Mouse (Mus musculus) adrenal gland, postnatal 10 days (tissue): ENCODE data around the gene Terb1. TPM values are rescaled to one million over a fixed set of nuclear protein-coding genes. Genes with fewer than 3 reads are reported as not detected.
A peak's percentile ranks its signal among the peaks of the same experiment; 100 is the strongest.

Source experiments
- DNase-seq: peaks from one replicate; pipeline ENCODE4 v3.0.0; 2021; ENCODE audit warnings: mixed read lengths
- total RNA-seq, 2 experiments: library from RNA; stranded (reverse); gene quantifications; 2 replicates each; pipeline ENCODE4 v1.2.3; 2021

The Terb1 gene
- total RNA-seq, 2 experiments from 2014 or later: 0.09 to 0.12 TPM

GRCm38 (mm10) chr8:104448796-104449195, 60.9 kb downstream of the Terb1 start:
- no peak for DNase-seq

- no peak for DNase-seq
These were observed 63.7 kb downstream of the Terb1 start for GRCm38 (mm10) chr8:104446016-104446415.

- no peak for DNase-seq
These were observed 64.5 kb downstream of the Terb1 start for GRCm38 (mm10) chr8:104445248-104445647.

- no peak for DNase-seq
These were observed 66.5 kb downstream of the Terb1 start for GRCm38 (mm10) chr8:104443125-104443679.

GRCm38 (mm10) chr8:104442299-104443124, 67.2 kb downstream of the Terb1 start, which contains the start of gene Dync1li2:
TSS of gene Dync1li2 (minus strand) at chr8:104443047.
- DNase-seq: peak; percentile 97

- DNase-seq: no peak
These were observed 68.1 kb downstream of the Terb1 start for GRCm38 (mm10) chr8:104441613-104442012.

GRCm38 (mm10) chr8:104439461-104439860, 70.2 kb downstream of the Terb1 start:
- DNase-seq: no peak

GRCm38 (mm10) chr8:104437494-104438135, 72.1 kb downstream of the Terb1 start:
- no peak for DNase-seq

GRCm38 (mm10) chr8:104436591-104436990, 73.1 kb downstream of the Terb1 start:
- no peak for DNase-seq

GRCm38 (mm10) chr8:104436038-104436437, 73.7 kb downstream of the Terb1 start:
- DNase-seq: peak; percentile 100

- no peak for DNase-seq
These were observed 74.8 kb downstream of the Terb1 start for GRCm38 (mm10) chr8:104434826-104435354.

- DNase-seq: peak; percentile 64
These were observed 75.4 kb downstream of the Terb1 start for GRCm38 (mm10) chr8:104434275-104434674.

- no peak for DNase-seq
These were observed 76.4 kb downstream of the Terb1 start for GRCm38 (mm10) chr8:104433191-104433842.

- no peak for DNase-seq
These were observed 77.1 kb downstream of the Terb1 start for GRCm38 (mm10) chr8:104432656-104433055.

GRCm38 (mm10) chr8:104430230-104430629, 79.5 kb downstream of the Terb1 start:
- no peak for DNase-seq

- DNase-seq: no peak
These were observed 82.0 kb downstream of the Terb1 start for GRCm38 (mm10) chr8:104427703-104428102.

GRCm38 (mm10) chr8:104422313-104422712, 87.4 kb downstream of the Terb1 start:
- no peak for DNase-seq

GRCm38 (mm10) chr8:104416022-104416421, 93.7 kb downstream of the Terb1 start:
- no peak for DNase-seq

GRCm38 (mm10) chr8:104414204-104414603, 95.5 kb downstream of the Terb1 start:
- no peak for DNase-seq

- DNase-seq: no peak
These were observed 95.9 kb downstream of the Terb1 start for GRCm38 (mm10) chr8:104413770-104414169.

- DNase-seq: no peak
These were observed 96.7 kb downstream of the Terb1 start for GRCm38 (mm10) chr8:104412805-104413532.

- DNase-seq: no peak
These were observed 97.7 kb downstream of the Terb1 start for GRCm38 (mm10) chr8:104411972-104412371.
